Mouse (Mus musculus): Measurements from ENCODE around the gene Olfr1348.
"Not testable (repeated sequence)": the region's sequence is repeated elsewhere in the genome, so short reads cannot be mapped to it uniquely, and the experiment has no call there.

The Olfr1348 gene

DNA sequence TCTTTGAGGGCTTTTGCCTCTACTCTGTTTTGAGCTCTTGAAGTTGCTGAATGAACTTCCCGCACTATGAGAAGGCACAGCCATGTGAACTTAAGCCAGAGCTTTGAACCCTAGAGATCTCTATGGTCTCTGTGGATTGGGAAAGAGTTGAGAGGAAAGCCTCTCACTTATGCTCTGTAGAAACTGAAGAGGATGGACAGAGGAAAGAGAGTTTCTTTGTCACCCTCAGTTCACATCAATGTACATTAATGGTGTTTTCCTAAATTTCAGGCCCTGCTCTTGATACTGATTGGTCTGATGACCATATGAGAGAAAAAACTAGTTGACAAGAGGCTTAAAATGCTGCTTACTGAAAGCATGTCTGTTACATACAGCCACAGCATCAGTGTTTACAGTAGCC lies at the start of gene Olfr1348:
Gene Olfr1348, minus strand, starts transcription at position 101 of the 400 bp plus-strand sequence.
- in situ Hi-C loops (cut with MboI; ENCODE audit: low sequenced_read_pairs): no loop called here

DNA sequence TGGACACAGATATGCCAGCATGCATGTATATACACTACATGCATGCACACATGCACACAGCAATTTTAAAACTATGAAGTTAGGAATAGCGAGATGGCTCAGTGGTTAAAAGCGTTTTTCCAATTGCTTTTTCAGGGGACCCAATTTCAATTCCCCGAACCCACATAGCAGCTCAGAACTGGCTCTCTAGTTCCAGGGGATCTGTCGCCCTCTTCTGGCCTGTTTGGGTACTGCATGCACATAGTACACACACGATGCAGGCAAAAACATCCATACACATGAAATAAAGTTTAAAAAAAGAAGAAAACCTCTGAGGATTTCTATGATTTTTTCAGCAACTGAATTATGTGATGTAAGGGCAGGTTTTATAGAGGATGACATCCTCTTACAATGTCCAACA lies 17.6 kb upstream of the Olfr1348 start:
- in situ Hi-C loops (cut with MboI; ENCODE audit: low sequenced_read_pairs): no loop called here

DNA sequence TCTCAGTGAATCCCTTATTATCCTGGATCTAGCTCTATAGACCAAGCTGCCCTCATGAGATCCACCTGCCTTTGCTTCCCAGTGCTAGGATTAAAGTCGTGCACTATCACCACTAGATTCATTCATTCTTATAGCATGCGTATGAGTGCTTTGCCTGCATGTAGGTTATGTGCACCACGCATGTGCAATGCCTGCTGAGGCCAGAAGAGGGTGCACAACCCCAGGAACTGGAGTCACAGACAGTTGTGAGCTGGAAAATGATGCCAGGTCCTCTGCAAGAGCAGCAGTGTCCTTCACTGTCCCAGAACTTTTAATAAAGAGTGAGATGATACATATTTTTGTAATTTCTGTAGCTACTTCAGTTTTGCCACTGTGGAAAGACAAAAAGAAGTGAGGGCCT lies 16.5 kb upstream of the Olfr1348 start:
- in situ Hi-C loops (cut with MboI; ENCODE audit: low sequenced_read_pairs): no loop called here

DNA sequence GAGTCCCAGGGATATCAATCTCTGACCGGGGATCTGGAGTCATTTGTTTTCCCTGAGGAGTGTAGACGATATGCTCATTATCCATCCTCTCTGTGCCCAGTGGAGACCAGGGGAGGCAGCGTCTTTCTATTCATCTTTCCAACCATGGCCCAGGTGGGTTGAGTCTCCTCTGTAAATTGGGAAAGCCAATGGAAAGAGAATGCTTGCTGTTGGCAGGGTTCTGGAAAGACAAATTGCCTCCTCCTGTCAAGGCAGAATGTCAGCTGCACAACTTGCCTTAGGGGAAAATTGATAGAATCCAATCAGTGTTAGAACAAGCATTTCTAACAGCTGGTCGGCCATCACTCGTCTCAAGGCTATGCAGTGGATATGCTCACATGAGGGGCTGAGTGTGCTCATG lies 14.3 kb upstream of the Olfr1348 start, which contains the start of gene Olfr1349:
Gene Olfr1349, minus strand, starts transcription at position 101 of the 400 bp plus-strand sequence.
- in situ Hi-C loops (cut with MboI; ENCODE audit: low sequenced_read_pairs): no loop called here

DNA sequence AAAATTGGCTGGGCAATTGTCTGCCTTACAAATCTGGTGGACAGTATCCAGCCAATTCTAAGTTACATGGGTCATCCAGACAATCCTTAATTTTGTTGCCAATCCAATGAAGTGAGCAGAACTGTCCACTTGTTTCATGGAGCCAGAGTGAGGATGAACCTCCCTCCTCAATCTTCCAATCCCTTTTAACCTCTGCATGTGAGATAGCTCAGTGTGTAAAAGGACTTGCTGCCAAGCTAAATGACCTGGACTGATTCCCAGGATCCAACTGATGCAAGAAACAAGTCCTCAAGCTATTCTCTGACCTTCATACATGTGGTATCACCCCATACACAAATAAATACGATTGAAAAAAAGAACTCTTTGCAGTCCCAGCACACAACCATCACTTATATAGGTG lies 13.1 kb upstream of the Olfr1348 start:
- in situ Hi-C loops (cut with MboI; ENCODE audit: low sequenced_read_pairs): no loop called here

DNA sequence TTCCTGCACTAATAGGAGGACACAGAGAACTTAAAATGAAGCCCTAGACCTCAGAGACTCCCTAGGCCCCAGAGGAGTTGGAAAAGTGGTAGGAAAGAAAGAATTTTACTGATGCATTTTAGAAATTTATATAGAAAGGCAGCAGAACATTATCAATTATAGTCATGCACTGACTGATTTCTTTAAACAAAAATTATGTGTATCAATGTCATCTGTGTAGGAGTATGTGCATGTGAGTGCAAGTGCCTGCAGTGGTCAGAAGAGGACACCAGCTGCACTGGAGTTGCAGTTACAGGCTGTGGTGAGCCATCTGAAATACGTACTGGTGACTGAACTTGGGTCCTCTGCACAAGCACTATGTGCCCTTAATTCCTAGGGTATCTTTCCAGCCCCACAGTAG lies 8.9 kb downstream of the Olfr1348 start, which contains the start of gene Olfr1347:
Gene Olfr1347, minus strand, starts transcription at position 101 of the 400 bp plus-strand sequence.
- in situ Hi-C loops (cut with MboI; ENCODE audit: low sequenced_read_pairs): no loop called here

DNA sequence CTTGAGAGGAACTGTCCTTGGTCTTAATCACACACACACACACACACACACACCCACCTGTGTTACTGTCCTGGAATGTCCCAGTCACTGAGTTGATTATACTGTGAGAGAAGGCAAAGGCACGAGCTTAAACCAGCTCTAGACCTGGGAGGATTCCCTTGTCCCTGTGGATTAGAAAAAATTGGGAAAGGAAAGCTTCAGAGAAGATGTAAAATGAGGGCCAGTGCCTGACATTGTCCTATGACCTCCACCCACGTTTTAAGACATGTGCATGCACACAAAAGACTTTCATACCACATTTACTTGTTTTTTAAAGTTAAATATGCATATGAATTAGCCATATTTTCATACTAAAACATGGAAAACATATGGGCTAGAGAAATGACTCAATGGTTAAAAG lies 21.7 kb downstream of the Olfr1348 start, which contains the start of gene Olfr5:
Gene Olfr5, minus strand, starts transcription at position 101 of the 400 bp plus-strand sequence.
- in situ Hi-C loops (cut with MboI; ENCODE audit: low sequenced_read_pairs): no loop called here

DNA sequence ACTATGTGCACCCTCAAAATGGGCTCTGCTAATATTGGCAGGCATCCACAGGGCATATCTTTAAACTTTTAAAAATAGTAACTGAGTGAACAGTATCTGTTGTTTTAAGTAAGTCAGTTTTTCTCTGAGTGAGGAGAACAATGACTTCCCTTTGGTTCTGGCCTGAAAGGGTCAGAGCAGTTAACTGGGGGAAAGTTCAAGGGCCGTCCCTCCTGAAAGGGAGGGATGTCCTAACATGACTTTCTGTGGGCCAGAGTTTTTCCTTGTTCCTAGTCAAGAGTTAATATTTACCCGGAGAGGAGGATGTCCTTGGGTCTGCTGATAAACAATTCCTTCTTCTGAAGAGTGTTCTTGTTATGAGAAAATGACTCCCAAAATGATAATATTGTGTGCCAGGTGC lies 30.9 kb downstream of the Olfr1348 start:
- in situ Hi-C loops (cut with MboI; ENCODE audit: low sequenced_read_pairs): not testable (repeated sequence)

DNA sequence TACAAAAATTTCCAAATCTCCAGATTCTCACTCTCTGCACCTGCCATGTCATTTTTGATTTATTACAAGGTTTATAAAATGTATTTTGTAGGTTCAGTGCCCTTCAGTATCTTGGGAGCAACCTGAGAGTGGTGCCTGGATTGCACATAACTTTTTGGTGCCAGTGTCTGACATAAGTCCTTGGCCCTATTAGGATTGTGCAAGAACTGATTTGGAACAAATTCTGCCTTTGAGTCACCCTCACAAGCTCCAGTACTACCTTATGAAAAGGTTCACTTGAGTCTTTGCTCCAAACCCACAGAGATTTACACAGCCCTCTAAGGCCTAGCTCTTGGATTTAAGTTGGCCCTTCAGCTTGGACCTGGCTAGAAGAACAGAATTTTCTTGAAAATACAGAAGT lies 41.6 kb downstream of the Olfr1348 start, which contains the start of gene Olfr1346:
Gene Olfr1346, plus strand, starts transcription at position 151 of the 400 bp plus-strand sequence.
- in situ Hi-C loops (cut with MboI; ENCODE audit: low sequenced_read_pairs): no loop called here

DNA sequence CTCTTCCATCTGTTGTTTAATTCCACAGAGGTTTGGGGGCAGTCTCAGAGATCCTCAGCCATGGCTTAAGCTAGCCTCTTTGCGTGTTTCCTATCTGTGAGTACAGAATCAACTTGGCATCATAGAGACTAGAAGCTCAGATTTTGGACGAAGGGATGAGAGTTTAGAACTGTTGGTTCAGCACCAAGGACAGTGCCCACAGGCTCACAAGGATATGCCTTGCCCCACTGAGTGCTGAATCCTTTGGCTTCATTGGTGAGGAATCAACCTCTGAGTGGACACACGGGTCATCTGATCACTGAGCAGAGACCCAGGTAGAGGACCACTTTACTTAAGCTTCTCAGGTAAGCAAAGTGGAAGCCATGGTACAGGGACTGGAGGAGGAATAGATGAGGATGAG lies 52.1 kb downstream of the Olfr1348 start:
- in situ Hi-C loops (cut with MboI; ENCODE audit: low sequenced_read_pairs): no loop called here

DNA sequence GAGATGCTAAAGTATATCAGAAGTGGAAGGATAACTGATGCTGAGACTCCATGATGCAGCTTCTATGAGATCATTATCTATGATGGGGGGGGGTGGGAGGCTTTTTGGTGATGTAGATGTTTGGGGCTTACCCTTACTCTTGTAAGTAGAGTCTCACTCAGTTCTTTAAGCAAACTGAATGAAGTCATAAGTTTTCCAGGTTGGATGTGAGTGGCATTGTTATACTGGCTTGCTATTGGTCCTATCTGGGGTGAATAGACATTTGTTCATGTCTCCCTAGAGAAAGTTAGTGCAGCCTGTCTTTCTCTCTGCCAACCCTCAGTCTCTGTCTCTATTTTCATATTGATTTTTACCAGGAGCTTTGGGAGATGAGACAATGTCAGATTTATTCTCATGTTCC lies 52.7 kb downstream of the Olfr1348 start, which contains the start of gene Olfr1336:
Gene Olfr1336, plus strand, starts transcription at position 301 of the 400 bp plus-strand sequence.
- in situ Hi-C loops (cut with MboI; ENCODE audit: low sequenced_read_pairs): no loop called here
